Mouse (Mus musculus): Measurements from ENCODE around the gene Pkig. TPM values are rescaled to one million over a fixed set of nuclear protein-coding genes. Genes with fewer than 3 reads are reported as not detected.

The Pkig gene
- polyA plus RNA-seq, 1 experiment, result 20.2 TPM

- Histone ChIP-seq H3K27ac (ENCODE audit: insufficient read depth, low read length) (no peak overlapping the region), H3K4me1 (ENCODE audit: control insufficient read depth, insufficient read depth, low read length) (no peaks in the 10 kb centered on the region), H3K36me3 (ENCODE audit: control insufficient read depth, insufficient read depth, low read length, poor library complexity, severe bottlenecking) (no peaks in the 10 kb centered on the region), H3K9me3 (replicated peaks; ENCODE audit: control insufficient read depth, insufficient read depth, low read length, poor library complexity, severe bottlenecking) (no peaks in the 10 kb centered on the region), H3K27me3 (ENCODE audit: control insufficient read depth, insufficient read depth, low read length, poor library complexity, severe bottlenecking) (no peaks in the 10 kb centered on the region), H3K4me3 (ENCODE audit: low read depth, low read length) (no peak overlapping the region), H3K9ac (ENCODE audit: low read depth, poor library complexity, severe bottlenecking) (no peak overlapping the region)
- no peak for TF ChIP-seq POLR2A (IDR thresholded peaks at IDR 0.05; ENCODE audit: insufficient read depth, low read length)
These were observed 12.8 kb downstream of the Pkig start for GRCm38 (mm10) chr2:163670872-163671594.

- no peaks in the 10 kb centered on the region for H3K4me1 ChIP-seq (ENCODE audit: control insufficient read depth, insufficient read depth, low read length)
- TF ChIP-seq POLR2A (IDR thresholded peaks at IDR 0.05; ENCODE audit: insufficient read depth, low read length) (no peak), CTCF (IDR thresholded peaks at IDR 0.05; ENCODE audit: low read depth, low read length) (no peak), EP300 (IDR thresholded peaks at IDR 0.05; ENCODE audit: insufficient read depth, low read depth, low read length) (no peak)
These were observed 16.2 kb downstream of the Pkig start for GRCm38 (mm10) chr2:163674397-163674796.

DNA sequence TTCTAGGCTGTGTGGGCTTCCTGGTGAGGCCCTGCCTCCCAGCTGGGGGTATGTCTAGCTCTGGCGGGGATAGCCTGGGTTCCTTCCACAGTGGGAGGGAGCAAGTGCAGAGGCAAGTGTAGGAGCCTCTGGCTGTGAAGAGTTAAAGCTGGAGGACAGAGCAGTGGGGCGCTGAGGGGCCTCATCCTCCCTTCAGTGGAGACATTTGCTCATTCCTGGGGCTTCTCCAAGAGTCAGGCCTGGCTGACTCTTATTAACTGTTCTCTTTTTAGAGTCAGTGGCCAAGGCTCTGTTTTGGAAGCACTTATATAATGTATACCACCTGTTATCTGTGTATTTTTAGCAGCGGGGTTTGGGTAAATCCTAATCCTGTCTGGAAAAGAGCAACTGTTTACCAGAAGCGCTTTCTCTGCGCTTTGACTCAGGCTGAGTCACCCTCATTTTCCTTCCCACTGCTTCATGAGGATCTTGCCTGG lies 17.0 kb downstream of the Pkig start:
- no peaks in the 10 kb centered on the region for H3K27me3 ChIP-seq (ENCODE audit: control insufficient read depth, insufficient read depth, low read length, poor library complexity, severe bottlenecking)
- H3K9me3 ChIP-seq (replicated peaks; ENCODE audit: control insufficient read depth, insufficient read depth, low read length, poor library complexity, severe bottlenecking), result no peaks in the 10 kb centered on the region
- no peak overlapping the region for H3K4me3 ChIP-seq (ENCODE audit: low read depth, low read length)
- TF ChIP-seq EP300 (IDR thresholded peaks at IDR 0.05; ENCODE audit: insufficient read depth, low read depth, low read length) (no peak), CTCF (IDR thresholded peaks at IDR 0.05; ENCODE audit: low read depth, low read length) (no peak), POLR2A (IDR thresholded peaks at IDR 0.05; ENCODE audit: insufficient read depth, low read length) (no peak)
- no peaks in the 10 kb centered on the region for H3K4me1 ChIP-seq (ENCODE audit: control insufficient read depth, insufficient read depth, low read length)
- H3K9ac ChIP-seq (ENCODE audit: low read depth, poor library complexity, severe bottlenecking), result no peak overlapping the region
- H3K27ac ChIP-seq (ENCODE audit: insufficient read depth, low read length), result no peak overlapping the region
- H3K36me3 ChIP-seq (ENCODE audit: control insufficient read depth, insufficient read depth, low read length, poor library complexity, severe bottlenecking), result no peaks in the 10 kb centered on the region

More at GRCm38 (mm10) chr2:163674397-163674796, 16.2 kb downstream of the Pkig start:
- H3K36me3 ChIP-seq (ENCODE audit: control insufficient read depth, insufficient read depth, low read length, poor library complexity, severe bottlenecking), result no peaks in the 10 kb centered on the region
- no peaks in the 10 kb centered on the region for H3K9me3 ChIP-seq (replicated peaks; ENCODE audit: control insufficient read depth, insufficient read depth, low read length, poor library complexity, severe bottlenecking)
- no peak overlapping the region for H3K9ac ChIP-seq (ENCODE audit: low read depth, poor library complexity, severe bottlenecking)
- H3K27ac ChIP-seq (ENCODE audit: insufficient read depth, low read length), result no peak overlapping the region
- no peaks in the 10 kb centered on the region for H3K27me3 ChIP-seq (ENCODE audit: control insufficient read depth, insufficient read depth, low read length, poor library complexity, severe bottlenecking)
- no peak overlapping the region for H3K4me3 ChIP-seq (ENCODE audit: low read depth, low read length)

DNA sequence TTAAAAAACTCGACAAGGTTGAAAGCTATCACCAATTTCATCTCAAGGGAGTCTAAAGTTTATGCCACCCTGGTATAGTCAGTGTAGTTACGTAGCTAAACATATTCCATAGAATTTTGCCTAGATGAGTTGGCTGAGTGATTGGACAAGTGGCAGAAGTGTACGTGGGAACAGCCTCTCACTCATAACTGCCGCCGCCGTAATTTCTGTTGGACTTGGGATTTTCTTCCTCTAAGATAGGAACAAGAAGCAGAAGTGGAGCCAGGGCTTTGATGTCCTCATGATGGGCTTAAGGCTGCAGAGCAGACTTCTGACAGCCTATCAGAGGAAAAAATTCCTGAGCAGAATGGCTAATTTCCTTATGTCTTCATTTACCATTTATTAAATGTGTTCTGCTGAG lies 17.5 kb downstream of the Pkig start:
- Histone ChIP-seq H3K4me3 (ENCODE audit: low read depth, low read length) (no peak overlapping the region), H3K27ac (ENCODE audit: insufficient read depth, low read length) (no peak overlapping the region), H3K36me3 (ENCODE audit: control insufficient read depth, insufficient read depth, low read length, poor library complexity, severe bottlenecking) (no peaks in the 10 kb centered on the region), H3K4me1 (ENCODE audit: control insufficient read depth, insufficient read depth, low read length) (no peaks in the 10 kb centered on the region), H3K27me3 (ENCODE audit: control insufficient read depth, insufficient read depth, low read length, poor library complexity, severe bottlenecking) (no peaks in the 10 kb centered on the region), H3K9ac (ENCODE audit: low read depth, poor library complexity, severe bottlenecking) (no peak overlapping the region), H3K9me3 (replicated peaks; ENCODE audit: control insufficient read depth, insufficient read depth, low read length, poor library complexity, severe bottlenecking) (no peaks in the 10 kb centered on the region)
- TF ChIP-seq POLR2A (IDR thresholded peaks at IDR 0.05; ENCODE audit: insufficient read depth, low read length), result no peak
- no peak for TF ChIP-seq EP300 (IDR thresholded peaks at IDR 0.05; ENCODE audit: insufficient read depth, low read depth, low read length)
- no peak for TF ChIP-seq CTCF (IDR thresholded peaks at IDR 0.05; ENCODE audit: low read depth, low read length)

GRCm38 (mm10) chr2:163676321-163676720 lies 18.1 kb downstream of the Pkig start:
- no peak overlapping the region for H3K27ac ChIP-seq (ENCODE audit: insufficient read depth, low read length)
- no peaks in the 10 kb centered on the region for H3K9me3 ChIP-seq (replicated peaks; ENCODE audit: control insufficient read depth, insufficient read depth, low read length, poor library complexity, severe bottlenecking)
- H3K36me3 ChIP-seq (ENCODE audit: control insufficient read depth, insufficient read depth, low read length, poor library complexity, severe bottlenecking), result no peaks in the 10 kb centered on the region
- TF ChIP-seq POLR2A (IDR thresholded peaks at IDR 0.05; ENCODE audit: insufficient read depth, low read length) (no peak), CTCF (IDR thresholded peaks at IDR 0.05; ENCODE audit: low read depth, low read length) (no peak), EP300 (IDR thresholded peaks at IDR 0.05; ENCODE audit: insufficient read depth, low read depth, low read length) (no peak)
- no peak overlapping the region for H3K9ac ChIP-seq (ENCODE audit: low read depth, poor library complexity, severe bottlenecking)
- H3K4me3 ChIP-seq (ENCODE audit: low read depth, low read length), result no peak overlapping the region
- H3K4me1 ChIP-seq (ENCODE audit: control insufficient read depth, insufficient read depth, low read length), result no peaks in the 10 kb centered on the region
- no peaks in the 10 kb centered on the region for H3K27me3 ChIP-seq (ENCODE audit: control insufficient read depth, insufficient read depth, low read length, poor library complexity, severe bottlenecking)

- no peak for TF ChIP-seq CTCF (IDR thresholded peaks at IDR 0.05; ENCODE audit: low read depth, low read length)
- H3K9ac ChIP-seq (ENCODE audit: low read depth, poor library complexity, severe bottlenecking), result no peak overlapping the region
- H3K36me3 ChIP-seq (ENCODE audit: control insufficient read depth, insufficient read depth, low read length, poor library complexity, severe bottlenecking), result no peaks in the 10 kb centered on the region
- H3K27me3 ChIP-seq (ENCODE audit: control insufficient read depth, insufficient read depth, low read length, poor library complexity, severe bottlenecking), result no peaks in the 10 kb centered on the region
- no peak overlapping the region for H3K27ac ChIP-seq (ENCODE audit: insufficient read depth, low read length)
- H3K4me3 ChIP-seq (ENCODE audit: low read depth, low read length), result no peak overlapping the region
- H3K9me3 ChIP-seq (replicated peaks; ENCODE audit: control insufficient read depth, insufficient read depth, low read length, poor library complexity, severe bottlenecking), result no peaks in the 10 kb centered on the region
- H3K4me1 ChIP-seq (ENCODE audit: control insufficient read depth, insufficient read depth, low read length), result no peaks in the 10 kb centered on the region
These were observed 18.6 kb downstream of the Pkig start for GRCm38 (mm10) chr2:163676745-163677144.
